Mouse (Mus musculus) megakaryocyte-erythroid progenitor cell, adult 5-6 weeks (primary cell): Measurements from ENCODE around the gene Vps26a. TPM values are rescaled to one million over a fixed set of nuclear protein-coding genes. Genes with fewer than 3 reads are reported as not detected.

Experiments
- ATAC-seq: replicated peaks from 2 replicates; pipeline ENCODE4 v1.8.0; 2016; ENCODE audit warnings: mild to moderate bottlenecking, inconsistent platforms; ENCODE audit not compliant: severe bottlenecking, poor library complexity, low FRiP score, low TSS enrichment
- total RNA-seq, 2 experiments: library from RNA; stranded (forward) in 1 of 2; stranded (reverse) in 1 of 2; fragments of 200-1000, 215-1000 nt in 1 of 2; fragments of >200 nt in 1 of 2; fragmentation: Nextera tagmentation in 1 of 2; gene quantifications; 2 replicates each; pipeline ENCODE4 v1.2.3; 2014 to 2017

Gene Vps26a
- 44.1 and 55.2 TPM in 2 replicates for total RNA-seq (2014; fragmentation: Nextera tagmentation)
- total RNA-seq (2017): 75.5 and 79.0 TPM in 2 replicates

DNA sequence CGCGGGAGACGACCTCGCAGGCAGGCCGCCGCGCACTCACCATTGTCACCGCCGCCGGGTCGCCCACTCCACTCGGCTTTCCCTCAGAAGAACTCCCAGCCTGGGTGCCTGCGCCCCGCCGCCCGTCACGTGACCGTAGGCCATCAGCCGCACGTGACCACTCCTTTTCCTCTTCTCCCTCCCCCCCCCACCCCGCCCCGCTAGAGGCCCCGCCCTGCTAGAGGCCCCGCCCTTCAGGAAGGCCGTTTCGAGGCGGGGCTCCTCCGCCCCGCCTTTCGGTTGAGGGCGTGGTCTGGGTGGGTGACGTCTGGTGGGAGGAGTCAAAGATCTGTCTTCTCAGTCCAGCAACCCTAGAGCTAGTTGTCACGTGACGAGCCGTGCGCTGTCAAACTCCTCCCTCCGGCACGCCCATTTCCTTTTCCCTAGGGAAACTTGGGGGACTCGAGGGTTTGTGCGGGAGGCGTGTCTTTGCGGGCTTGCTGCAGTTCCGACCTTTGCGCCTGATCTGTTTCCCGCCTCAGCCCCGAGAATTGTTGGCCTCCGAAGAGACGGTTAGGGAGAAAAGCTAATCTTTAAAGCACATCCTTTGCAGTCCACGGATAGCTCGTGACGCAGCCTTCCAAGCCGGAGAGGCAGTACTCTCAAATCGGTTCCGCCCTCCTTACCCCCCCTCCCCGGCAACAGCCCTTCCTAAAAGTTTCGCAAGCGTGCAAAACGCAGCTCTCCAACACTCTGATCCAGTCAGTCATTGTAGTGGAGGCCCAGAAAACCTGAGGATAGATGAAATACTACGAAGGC, at the start of gene Vps26a:
Gene Vps26a (minus strand): TSS at position 188 of the 798 bp plus-strand sequence.
- peak; percentile 85 for ATAC-seq

GRCm38 (mm10) chr10:62534509-62534908, 47.9 kb upstream of the Vps26a start:
- no peak for ATAC-seq

DNA sequence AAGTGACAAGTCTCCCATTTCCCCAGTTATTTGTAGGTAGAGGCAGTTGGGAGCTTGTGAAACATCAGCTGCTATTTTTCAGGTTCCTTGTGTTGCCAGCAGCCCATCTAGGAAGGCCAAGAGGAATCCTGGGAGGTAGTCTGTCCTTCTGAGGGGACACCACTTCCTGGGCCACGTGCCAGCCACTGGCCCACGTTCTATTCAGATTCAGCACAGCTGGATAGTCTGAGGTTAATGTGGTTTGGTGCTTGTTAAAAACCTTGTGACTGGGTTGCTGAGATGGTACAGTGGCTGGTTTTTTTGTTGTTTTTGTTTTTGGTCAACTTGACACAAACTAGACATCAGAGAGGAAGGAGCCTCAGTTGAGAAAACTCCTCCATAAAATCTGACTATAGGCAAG, 46.2 kb upstream of the Vps26a start:
- ATAC-seq: peak; percentile 54; the same call in 1 of the 2 replicates

DNA sequence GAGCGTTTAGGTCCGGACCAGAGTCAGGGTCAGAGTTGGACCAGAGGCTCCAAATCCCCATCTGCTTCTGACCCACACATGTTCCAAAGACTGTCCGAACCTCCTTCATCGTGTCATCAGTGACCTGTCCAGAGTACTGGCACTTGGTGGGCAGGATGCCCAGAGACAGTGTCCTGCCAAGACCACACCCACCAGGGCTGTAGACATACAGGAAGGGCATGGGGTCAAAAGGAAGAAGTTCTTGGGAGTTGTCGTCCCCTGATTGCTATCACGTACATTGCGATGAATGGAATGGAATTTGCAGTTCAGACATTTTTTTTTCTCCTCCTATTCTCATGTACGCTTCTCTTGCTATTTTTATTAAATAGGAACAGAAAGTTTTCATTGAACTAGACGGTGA, 43.6 kb upstream of the Vps26a start:
- no peak for ATAC-seq

- ATAC-seq: no peak
These were observed 40.7 kb upstream of the Vps26a start, which contains the start of gene Srgn for GRCm38 (mm10) chr10:62527351-62527750. TSS of gene Srgn (minus strand) at chr10:62527451.

DNA sequence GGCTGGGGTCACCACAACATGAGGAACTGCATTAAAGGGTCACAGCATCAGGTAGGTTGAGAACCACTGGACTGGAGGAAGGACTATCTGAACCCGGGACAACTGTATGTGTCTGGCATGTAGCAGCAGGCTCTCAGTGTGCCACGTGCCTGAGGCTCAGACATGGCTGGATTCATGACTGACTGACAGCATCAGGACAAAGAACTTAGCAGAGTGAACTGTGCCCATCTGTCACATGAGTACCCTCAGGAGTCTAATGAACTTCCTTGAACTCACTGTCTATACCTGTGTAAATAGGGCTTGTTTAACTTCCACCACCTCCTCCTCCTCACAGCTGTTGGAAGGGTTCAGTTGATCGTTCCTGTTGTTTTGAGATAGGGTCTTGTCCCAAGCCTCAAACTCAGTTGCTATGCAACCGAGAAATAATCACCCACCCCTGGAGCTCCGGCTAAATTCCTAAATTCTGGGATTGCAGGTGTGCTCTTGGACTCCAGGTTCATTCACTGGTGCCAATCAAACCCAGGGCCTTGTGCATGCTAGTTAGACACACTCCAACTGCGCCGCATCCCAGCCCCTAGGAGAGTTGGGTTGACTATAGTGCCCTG, 35.8 kb upstream of the Vps26a start:
- ATAC-seq: no peak

DNA sequence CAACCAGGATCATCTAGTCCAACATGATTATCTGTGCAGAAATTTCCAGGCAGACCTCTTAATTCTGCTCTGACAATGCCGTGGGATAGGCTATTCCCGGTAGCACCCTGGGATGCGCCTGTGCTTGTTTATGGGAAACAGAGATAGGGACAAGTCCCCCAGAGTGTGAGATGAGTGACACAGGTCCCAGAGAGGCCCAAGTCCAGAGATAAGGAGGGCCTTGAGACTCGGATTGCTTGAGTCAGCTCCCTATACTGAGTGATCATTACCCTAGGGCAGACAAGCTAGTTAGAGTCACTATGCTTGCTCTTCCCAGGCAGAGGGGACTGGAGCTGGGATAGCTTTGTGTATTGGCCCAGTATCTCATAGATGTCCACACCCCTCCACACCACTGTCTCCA, 35.2 kb upstream of the Vps26a start:
- peak; percentile 58 for ATAC-seq

GRCm38 (mm10) chr10:62520911-62521310, 34.3 kb upstream of the Vps26a start:
- ATAC-seq: peak; percentile 81

DNA sequence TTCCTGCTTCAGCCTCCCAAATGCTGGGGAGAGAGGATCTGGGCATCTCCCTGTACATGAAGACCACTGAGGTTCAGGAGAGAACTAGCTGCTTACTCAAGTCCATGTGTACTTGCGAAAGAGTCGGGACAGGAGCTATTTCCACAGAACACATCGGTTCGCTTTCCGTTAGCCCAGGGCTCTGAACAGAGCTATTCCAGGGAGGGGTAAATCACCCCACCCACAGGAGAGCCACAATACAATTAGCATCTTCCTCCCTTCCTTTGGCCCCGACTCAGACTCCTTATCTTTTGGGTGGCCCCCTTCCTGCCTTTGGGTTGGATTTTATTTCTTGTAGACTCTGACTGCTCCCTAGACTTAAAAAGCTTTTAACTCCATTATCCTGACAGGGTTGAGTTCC, 30.9 kb upstream of the Vps26a start:
- no peak for ATAC-seq

DNA sequence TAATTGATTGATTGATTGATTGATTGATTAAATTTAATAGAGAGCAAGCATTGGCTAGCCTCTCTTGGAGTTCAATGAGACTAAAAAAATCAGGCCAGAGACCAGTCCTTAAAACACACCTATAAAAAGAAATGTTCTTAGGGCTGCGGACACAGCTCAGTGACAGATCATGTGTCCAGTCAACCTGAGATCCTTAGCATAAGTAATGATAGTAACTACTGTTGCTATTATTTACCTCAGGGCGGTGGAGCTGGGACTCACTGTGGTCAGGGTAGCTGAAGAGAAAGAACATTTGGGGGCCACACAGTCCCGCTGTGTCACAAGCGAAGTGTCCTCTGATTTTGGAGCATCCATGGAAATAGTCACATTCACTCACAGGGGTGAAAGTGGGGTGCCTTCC, 26.2 kb upstream of the Vps26a start:
- ATAC-seq: no peak

- no peak for ATAC-seq
These were observed 24.9 kb upstream of the Vps26a start for GRCm38 (mm10) chr10:62511528-62511927.

DNA sequence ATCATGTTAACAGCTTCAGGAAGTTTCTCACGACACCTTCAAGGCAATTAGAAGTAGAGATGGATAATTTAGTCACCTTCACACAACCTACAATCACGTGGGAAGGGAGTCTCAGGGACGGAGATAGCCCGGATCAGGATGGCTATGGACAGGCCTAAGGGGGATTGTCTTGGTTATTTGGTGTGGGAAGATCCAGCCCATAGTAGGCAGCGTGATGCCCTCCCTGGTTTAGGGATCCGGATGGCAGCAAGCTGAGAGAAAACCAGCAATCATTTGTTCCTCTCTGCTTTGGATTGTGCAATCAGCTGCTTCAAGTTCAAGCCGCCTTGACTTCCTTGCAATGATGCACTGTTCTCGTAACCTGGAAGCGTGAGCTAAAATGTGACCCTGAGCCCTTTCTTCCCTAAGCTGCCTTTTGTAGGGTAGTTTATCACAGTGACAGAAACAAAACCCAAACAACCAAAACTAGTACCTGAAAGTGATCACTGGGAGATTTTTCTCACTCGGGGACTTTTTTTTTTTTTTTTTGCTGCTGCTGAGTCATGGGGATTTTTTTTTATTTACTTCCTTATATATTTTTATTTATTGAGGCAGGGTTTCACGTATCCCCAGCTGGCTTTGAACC, 22.5 kb upstream of the Vps26a start:
- ATAC-seq: no peak

DNA sequence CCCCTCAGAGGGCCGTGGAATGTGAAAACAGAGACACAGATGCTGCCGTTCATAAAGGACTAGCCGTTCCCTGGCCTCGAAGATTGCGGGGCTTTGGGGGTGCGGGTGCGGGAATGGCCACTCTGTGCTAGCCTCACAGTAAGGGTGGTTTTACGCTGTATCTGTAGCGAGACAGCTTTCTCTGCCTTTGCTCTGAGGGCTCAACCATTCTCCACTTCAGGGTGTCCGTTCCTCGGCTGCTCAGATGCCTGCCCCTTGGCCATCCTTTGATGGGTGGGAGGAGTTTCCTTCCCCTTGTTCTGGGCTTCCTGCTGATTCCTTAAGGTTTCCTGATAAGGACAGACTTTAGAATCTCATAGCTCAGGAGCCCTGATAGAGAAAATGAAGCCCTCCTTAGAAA, 21.9 kb upstream of the Vps26a start:
- ATAC-seq: no peak

DNA sequence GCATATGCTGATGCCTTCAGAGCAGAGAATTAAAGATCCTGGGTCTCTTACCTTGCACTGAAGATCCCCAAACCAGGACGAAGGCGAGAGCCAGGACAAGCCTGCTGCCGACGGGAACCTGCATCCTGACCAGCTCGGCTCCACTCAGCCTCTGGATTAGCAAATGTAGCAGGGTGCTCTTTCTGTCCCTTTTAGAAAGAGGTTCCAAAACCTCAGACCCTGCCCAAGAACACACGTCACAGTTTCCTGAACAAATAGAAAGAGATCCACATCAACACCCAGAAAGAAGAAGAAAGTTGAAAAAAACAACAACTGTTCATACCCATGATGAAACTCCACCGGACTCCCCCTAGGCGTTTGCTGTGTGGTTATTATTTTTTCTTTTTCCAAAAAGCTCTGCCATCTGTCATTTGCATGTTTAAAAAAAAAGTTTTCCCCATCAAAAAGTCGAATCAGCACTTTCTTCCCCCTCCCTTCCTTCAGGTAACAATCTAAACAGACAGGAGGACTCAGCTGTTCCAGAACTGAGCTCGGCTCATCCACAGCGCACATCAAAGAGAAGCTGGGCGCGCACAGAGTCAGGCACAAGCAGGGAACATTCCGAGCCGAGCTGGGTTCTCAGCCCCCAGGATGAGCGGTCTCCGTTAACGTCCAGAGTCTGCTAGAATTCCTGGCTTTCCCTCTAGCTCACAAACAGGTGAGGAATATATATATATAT, 21.1 kb upstream of the Vps26a start:
- peak; percentile 51 for ATAC-seq

DNA sequence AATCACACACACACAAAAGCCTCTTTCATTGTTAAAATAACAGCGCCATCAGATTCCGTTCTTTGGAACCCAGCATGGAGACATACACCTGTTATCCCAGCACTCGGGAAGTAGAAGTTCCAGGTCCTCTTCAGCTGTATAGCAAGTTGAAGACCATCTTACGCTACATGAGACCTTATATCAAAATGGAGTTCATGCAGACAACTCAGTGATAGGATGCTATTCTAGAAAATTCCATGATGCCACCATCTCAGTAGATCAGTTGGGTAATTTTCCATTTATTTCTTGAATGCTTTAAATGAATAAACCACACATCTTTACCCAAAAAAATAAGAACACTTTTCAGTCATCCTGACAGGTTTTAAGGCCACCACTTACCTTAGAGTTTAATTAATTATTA, 20.5 kb upstream of the Vps26a start:
- ATAC-seq: no peak

GRCm38 (mm10) chr10:62506019-62506556, 19.5 kb upstream of the Vps26a start:
- ATAC-seq: peak; percentile 25

DNA sequence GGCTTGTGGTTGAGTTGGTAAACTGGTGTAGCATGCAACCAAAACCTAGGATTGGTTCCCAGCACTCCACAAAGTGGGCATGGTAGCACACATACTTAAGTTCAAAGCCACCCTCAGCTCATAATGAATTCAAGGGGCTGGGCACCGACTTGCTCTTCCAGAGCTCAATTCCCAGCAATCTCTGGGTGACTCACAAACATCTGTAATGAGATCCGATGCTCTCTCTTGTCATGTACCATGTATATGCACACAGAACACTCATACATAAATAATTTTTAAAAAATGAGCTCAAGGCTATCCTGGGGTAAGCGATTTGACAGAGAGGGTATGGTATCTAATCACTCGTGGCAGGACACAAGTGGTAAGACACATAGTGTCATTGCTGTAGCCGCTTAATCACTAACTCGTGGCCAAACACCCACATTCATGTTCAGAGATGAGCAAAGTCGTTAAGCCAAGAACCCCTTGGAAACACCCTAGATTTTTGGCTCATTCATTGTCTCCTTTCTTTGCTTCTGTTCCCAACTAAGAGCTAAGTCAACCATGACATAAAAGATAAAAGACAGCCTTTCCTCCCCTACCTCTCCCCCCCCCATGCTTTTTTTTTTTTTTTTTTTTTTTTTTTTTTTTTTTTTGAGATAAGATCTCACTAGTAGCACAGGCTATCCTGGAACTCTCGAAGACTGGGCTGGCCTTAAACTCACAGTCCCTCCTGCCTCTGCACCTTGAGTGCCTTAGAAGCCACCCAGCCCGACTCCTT, 18.8 kb upstream of the Vps26a start:
- ATAC-seq: 0 out of 2 replicates have a peak, but pooled peaks have one; percentile 10

- ATAC-seq: no peak
These were observed 17.4 kb upstream of the Vps26a start for GRCm38 (mm10) chr10:62503836-62504628.
